Mouse (Mus musculus): Measurements from ENCODE around the gene Emd.
"Not testable (repeated sequence)": the region's sequence is repeated elsewhere in the genome, so short reads cannot be mapped to it uniquely, and the experiment has no call there.

Gene Emd

GRCm38 (mm10) chrX:74254153-74254887, at the start of gene Emd:
Gene Emd (plus strand): TSS chrX:74254687.
- DNase-seq, result peak; percentile 93

GRCm38 (mm10) chrX:74218496-74218895, 36.0 kb upstream of the Emd start:
- no peak for DNase-seq

DNA sequence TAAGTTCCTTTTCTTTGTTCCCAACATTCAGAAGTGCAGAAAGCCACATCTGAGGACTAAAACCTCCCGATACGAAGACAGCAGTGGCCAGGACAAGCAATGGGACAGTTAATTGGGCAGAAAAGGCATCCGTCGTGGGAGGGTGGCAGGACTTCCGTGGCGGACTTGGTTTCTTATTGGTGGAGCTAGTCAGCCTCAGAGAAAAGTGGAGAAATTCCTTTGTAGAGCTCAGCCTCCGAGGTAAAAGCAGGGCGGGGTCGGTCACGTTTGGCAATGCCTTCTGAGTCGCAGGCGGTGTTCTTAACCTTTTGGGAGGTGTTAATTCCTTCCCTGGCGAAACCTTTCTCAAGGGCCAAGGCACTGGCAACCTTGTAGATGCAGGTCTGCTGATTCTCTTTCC, 35.0 kb upstream of the Emd start:
- no peak for DNase-seq

DNA sequence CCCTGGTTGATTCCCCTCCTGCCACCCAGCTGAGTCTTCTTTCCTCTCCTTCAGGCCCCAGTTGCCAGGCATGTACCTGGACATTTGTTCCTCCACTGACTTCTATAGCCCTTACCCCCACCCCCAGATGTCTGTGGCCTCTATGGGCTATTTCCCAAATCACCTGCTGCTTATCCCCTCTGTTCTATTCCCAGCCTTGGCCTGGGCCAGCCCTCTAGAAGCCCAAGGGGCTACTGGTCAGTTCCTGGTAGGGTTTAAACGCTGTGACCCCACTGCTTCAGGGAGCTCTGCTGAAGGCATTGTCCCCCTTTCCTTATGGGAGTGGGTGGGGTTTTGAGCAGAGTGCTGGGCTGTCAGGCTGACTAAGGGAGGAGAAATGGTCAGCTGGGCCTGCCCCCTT, 34.4 kb upstream of the Emd start:
- DNase-seq, result not testable (repeated sequence)

DNA sequence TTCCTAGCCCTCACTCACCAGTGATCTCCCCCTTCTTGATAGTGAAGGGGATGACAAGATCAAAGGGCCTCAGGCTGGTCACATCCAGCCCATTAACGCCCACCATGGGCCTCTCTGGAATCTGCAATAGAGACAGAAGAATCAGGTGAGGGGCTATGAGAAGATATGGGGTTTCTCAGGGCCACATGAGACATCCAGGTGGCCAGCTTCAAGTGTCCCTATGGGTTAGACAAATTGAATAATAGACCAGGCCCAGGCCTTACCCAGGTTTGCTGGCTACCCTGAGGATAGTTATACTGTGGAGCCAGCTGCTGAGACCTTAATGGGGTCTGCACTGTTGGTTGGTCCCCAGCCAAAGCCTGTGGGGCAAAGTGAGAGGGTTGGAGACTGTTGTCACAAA, 24.4 kb upstream of the Emd start:
- DNase-seq, result no peak

DNA sequence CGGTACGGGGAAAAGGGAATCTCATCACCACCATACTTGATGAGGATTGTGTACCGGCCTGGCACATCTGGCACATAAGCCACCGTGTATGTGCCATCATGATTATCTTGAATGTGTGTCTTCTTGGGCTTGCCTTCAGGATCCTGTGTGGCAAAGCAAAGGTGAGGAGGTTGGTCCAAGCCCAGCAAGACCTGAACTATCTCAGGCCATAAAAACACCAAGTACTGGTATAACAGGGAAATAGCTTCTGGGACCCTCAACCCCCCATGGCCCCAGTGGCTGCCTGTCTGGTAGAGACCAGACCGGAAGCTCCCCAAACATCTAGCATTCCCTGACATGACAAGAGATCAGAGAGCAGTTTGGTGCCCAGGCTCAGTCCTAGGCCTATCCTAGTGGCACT, 21.3 kb upstream of the Emd start:
- no peak for DNase-seq

GRCm38 (mm10) chrX:74240332-74240731, 14.2 kb upstream of the Emd start:
- no peak for DNase-seq

- no peak for DNase-seq
These were observed 11.1 kb upstream of the Emd start for GRCm38 (mm10) chrX:74243396-74243795.

- no peak for DNase-seq
These were observed 10.7 kb upstream of the Emd start for GRCm38 (mm10) chrX:74243807-74244206.

DNA sequence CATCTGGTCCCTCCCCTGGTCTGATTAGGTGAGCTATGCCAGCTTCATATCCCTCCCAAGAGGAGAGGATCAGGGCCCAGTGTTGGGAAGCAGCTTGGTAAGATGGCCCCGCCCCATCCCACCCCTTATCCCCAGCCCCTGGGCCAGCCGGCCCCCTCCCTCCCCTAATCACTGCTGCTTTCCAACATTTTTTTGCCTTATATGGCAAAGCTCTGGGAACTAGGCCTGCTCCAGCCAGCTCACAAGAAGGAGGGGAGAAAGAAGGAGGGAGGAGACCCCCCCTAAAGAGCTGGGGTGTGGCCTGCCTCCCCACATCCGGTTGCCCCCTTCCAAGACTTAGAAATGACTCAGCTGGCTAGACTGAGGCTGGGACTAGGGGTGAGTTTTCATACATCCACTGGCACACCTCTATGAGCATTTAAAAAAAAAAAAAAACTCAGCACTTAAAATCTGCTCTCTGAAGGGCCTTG, 9.8 kb upstream of the Emd start:
- DNase-seq, result no peak

DNA sequence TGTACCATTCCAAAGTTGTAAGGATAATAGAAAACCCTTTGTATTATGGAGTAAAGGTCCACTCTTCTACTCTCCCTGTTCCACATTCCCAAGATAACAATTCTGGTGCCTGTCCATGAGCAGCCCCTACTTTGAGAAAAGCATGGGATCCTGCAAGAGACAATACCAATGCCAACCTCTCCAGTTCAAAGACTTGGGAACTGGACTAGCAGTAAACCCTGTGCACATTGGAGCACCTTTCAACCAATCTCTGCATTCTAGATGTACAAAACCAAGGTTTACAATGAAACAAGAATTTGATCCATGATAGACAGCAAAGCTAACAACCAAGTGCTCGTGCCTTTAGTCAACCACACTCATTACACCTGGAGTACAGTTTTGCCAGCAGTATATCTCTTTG, 9.4 kb upstream of the Emd start:
- no peak for DNase-seq

GRCm38 (mm10) chrX:74245687-74246086, 8.8 kb upstream of the Emd start:
- DNase-seq, result peak; percentile 81

DNA sequence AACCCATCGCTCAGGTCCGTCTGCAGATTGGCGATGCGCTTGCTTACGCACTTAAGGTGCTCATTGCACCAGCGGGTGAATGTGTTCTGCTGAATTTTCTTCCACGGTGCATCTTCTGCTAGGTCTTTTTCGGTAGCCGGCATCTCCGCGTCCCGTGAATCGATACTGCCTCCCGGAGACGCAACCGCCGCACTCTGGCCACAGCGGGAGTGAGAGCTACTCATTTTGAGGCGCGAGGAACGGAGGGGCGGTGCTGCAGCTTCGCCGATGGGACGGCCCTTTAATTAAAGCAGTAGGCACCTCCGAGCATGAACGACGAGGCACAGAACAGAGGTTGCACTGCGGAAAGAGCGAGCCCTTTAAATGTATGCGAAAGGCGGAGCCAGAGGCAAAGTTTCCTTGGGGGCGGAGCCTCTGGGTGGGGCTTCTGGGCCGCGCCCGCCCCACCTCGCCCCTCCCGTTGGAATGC, 8.2 kb upstream of the Emd start:
- DNase-seq, result peak; percentile 89

DNA sequence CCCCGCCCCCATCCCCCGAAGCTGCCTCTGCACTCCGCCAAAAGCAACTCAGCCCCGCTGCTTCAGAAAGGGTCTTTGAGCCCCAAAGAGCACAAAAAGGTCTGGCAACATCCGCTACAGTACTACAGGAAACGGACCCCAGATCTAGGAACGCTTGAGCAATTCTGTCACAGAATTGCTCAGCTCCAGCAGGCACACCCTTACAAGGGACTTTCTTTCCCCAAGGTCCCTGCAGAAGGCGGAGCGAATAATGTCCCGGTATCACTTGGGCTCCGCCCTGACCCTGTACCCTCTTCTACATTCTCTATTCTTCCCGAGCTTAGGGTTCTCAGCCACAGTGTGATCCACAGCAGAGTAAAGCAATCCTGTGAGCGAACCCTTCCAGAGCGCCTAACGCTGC, 7.8 kb upstream of the Emd start:
- no peak for DNase-seq

GRCm38 (mm10) chrX:74248651-74249050, 5.8 kb upstream of the Emd start:
- peak; percentile 42 for DNase-seq

- DNase-seq, result peak; percentile 79
These were observed 4.9 kb upstream of the Emd start, which contains the start of gene Flna for GRCm38 (mm10) chrX:74249615-74250014. Gene Flna (minus strand): TSS chrX:74249820.

GRCm38 (mm10) chrX:74254888-74255565, 540 bp downstream of the Emd start:
- no peak for DNase-seq

GRCm38 (mm10) chrX:74257746-74258145, 3.3 kb downstream of the Emd start:
- DNase-seq, result no peak

DNA sequence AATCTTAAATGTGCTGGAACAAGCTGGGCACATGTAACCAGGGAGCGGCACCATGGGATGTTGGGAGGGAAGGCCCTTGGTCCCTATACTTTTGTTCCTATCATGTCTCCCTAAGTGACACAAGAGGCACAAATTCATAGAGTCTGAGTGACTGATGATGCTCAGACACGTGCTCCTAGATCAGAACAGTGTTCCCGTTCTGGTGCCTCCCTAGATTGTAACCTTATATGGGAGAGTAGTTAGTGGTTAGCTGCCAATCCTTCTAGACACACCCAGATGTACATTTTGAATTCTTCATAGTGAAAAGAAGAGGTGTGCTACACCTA, 15.2 kb downstream of the Emd start:
- DNase-seq, result no peak

GRCm38 (mm10) chrX:74270062-74270901, 15.8 kb downstream of the Emd start, which contains the start of gene Rpl10:
Gene Rpl10 (plus strand): TSS chrX:74270812.
- peak; percentile 96 for DNase-seq

DNA sequence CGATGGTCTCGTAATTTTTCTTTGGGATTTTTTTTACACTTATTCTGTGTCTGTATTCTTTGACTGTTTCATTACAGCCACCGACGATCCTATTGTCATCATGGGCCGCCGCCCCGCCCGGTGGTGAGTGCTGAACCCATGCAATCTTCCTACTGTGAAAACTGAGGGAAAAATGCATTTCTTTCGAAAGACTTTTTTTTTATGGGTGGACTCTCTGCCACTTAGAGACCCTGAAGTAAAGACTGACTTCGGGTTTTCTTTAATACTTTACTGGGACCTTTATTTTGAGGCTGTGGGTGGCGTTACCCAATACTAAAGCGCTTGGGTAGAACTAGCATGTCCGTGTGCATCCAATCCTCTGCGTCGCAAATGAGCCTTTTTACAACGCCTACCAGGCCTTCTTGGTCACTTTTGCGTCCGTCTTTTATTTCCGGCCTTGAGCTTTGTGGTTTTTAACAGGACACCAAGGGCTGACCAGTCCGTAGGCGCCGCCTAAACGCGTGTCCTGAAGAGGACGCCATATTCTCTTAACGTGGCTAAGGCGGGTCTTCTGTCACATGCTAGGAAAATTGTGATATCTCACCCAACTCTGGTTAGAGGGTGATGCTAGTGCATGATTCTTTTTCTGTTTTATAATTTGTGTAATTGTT, 16.5 kb downstream of the Emd start:
- peak; percentile 39 for DNase-seq

- DNase-seq, result no peak
These were observed 19.2 kb downstream of the Emd start for GRCm38 (mm10) chrX:74273422-74274322.

All from cerebellum, adult 11-12 months (tissue).